Mouse (Mus musculus): Measurements from ENCODE around the gene Map3k1. TPM values are rescaled to one million over a fixed set of nuclear protein-coding genes. Genes with fewer than 3 reads are reported as not detected.

Gene Map3k1
- polyA plus RNA-seq, 1 experiment from 2014 or later, result 11.1 TPM

DNA sequence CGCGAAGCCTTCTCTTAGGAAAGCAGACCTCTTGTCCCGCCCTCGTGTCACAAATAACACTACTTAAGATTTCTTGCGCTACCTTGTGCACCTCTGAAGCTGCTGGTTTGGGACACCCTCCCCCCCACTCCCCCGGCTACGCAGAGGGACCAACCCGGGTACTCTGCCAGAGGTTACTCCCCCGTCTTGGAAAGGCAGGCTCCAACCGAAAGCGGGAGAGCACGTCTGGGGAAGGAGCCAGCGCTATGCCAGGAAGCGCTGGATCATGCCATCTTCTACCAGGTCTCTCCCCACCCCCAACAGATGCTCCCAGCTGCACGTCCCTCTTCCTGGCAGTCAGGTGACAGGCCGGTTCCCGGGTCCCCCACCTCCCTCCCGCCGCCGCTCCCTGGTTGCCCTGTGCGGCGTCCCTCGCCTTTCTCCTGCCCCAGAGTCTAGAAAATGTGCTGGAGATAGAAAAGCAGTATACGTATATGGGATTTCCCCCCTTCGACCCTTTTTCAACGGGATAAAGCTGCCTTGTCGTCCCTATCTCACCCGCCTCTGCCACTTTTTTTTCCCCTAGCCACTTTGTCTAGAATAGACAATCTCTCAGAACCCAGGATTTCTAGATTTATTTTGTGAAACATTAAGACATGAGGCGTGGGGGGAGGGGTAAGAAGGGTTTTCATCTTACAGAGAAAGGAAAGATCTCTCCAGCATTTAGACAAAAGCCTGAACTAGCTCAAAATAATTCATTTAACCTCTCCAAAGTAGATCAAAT is 854 bp upstream of the Map3k1 start:
- Histone ChIP-seq H3K4me2 (peak overlapping the region; percentile 89), H3K4me1 (peaks cover 32% of the 10 kb centered on the region), H3K9ac (peak overlapping the region; percentile 88), H3K9me3 (replicated peaks) (no peaks in the 10 kb centered on the region), H3K36me3 (ENCODE audit: poor library complexity, severe bottlenecking) (no peaks in the 10 kb centered on the region), H3K4me3 (peak overlapping the region; percentile 83), H3K27ac (peak overlapping the region; percentile 97), H3K27me3 (peaks cover 8% of the 10 kb centered on the region; the same call in 1 of the 2 replicates)
- peak; percentile 57 for ATAC-seq
- 1% methylated on average over 29 of the region's 29 CpGs for WGBS

DNA sequence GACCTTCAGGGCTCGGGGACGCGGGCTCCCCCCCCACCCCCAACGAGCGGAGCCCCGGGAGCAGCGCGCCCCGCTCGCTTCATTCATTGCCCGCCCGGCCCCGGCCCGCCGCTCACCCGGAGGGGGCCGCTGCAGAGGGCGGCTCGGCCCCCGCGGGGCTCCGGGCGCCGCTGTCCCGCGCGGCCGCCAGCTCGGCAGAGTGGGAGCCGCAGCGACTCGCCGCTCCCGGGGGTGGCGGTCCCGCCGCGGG is 481 bp downstream of the Map3k1 start:
- no peaks in the 10 kb centered on the region for H3K9me3 ChIP-seq (replicated peaks)
- peak overlapping the region; percentile 83 for H3K4me3 ChIP-seq
- peaks cover 8% of the 10 kb centered on the region; the same call in 1 of the 2 replicates for H3K27me3 ChIP-seq
- peak overlapping the region; percentile 97 for H3K27ac ChIP-seq
- H3K4me1 ChIP-seq, result peaks cover 36% of the 10 kb centered on the region
- ATAC-seq, result peak; percentile 78
- peak overlapping the region; percentile 89 for H3K4me2 ChIP-seq
- WGBS, result 0% methylated on average over 32 of the region's 38 CpGs
- no peaks in the 10 kb centered on the region for H3K36me3 ChIP-seq (ENCODE audit: poor library complexity, severe bottlenecking)
- peak overlapping the region; percentile 88 for H3K9ac ChIP-seq

DNA sequence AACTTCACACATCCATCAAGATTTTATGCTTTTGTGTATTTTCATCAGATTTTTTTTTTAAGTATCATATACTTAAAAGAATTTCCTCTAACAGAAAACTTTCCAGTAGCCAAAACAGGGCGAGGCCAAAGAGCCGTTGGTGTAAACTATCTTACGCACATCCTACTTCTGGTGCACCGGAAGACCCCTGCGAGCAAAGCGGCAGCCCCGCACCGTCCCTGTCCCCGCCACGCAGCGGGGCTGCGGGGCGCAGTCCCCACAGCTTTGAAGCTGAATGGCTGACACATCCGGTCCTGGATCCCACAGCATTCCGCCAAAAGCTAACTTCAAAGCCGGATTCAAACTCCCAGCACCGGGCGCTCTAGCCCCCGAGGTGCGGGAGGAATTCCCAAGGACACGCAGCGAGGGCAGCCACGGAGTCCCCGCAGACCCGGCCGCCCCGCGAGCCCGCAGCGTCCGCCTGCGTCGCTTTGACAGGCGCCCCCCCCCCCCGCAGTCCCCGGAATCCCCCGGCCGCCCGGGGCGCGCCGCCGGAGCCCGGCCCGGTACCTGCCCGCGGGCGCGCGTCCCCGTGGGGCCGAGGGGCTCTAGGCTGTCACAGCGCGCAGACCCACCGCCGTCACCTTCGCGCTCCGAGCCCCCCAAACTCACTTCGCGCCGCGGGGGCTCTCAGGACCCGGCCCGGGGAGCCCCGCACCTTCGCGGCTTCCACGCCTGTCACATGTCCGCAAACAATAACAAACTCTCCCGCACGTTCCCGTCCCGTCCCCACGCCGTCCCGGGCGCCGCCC is 1.0 kb downstream of the Map3k1 start:
- H3K9me3 ChIP-seq (replicated peaks), result no peaks in the 10 kb centered on the region
- H3K36me3 ChIP-seq (ENCODE audit: poor library complexity, severe bottlenecking), result no peaks in the 10 kb centered on the region
- H3K4me3 ChIP-seq, result peak overlapping the region; percentile 83
- H3K27me3 ChIP-seq, result peaks cover 8% of the 10 kb centered on the region; the same call in 1 of the 2 replicates
- ATAC-seq, result peak; percentile 50
- H3K4me1 ChIP-seq, result peaks cover 36% of the 10 kb centered on the region
- H3K9ac ChIP-seq, result peak overlapping the region; percentile 88
- 1% methylated on average over 56 of the region's 79 CpGs for WGBS
- peak overlapping the region; percentile 89 for H3K4me2 ChIP-seq
- H3K27ac ChIP-seq, result peak overlapping the region; percentile 97

DNA sequence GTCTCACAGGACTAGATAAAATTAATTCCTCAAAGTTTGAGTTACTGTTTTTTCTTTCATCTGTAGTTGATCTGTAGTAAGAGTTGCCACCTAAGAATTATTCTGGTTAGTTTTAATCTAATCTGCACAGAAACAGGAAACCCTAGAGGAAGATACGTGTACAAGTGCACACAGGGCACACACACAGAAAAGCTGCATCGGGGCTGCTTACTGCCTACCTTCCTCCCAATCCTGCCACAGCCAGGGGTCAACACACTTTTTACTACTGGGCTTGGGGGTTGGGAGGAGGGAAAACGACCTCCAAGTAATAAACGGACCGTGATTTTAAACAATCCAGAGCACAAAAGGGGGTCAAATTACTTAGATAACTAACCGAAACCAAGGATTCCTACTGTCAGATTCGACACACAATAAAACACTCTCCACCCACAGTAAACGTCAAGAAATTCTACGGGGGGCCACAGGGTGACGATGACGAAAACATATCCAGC is 1.6 kb downstream of the Map3k1 start:
- H3K27ac ChIP-seq, result no peak overlapping the region; the same call in 1 of the 2 replicates
- no peaks in the 10 kb centered on the region for H3K36me3 ChIP-seq (ENCODE audit: poor library complexity, severe bottlenecking)
- under 1% methylated on average over 11 of the region's 11 CpGs for WGBS
- no peaks in the 10 kb centered on the region for H3K9me3 ChIP-seq (replicated peaks)
- ATAC-seq, result no peak
- H3K9ac ChIP-seq, result peak overlapping the region; percentile 88
- H3K4me1 ChIP-seq, result peaks cover 36% of the 10 kb centered on the region
- peak overlapping the region; percentile 89 for H3K4me2 ChIP-seq
- peaks cover 8% of the 10 kb centered on the region; the same call in 1 of the 2 replicates for H3K27me3 ChIP-seq
- H3K4me3 ChIP-seq, result peak overlapping the region; percentile 83

DNA sequence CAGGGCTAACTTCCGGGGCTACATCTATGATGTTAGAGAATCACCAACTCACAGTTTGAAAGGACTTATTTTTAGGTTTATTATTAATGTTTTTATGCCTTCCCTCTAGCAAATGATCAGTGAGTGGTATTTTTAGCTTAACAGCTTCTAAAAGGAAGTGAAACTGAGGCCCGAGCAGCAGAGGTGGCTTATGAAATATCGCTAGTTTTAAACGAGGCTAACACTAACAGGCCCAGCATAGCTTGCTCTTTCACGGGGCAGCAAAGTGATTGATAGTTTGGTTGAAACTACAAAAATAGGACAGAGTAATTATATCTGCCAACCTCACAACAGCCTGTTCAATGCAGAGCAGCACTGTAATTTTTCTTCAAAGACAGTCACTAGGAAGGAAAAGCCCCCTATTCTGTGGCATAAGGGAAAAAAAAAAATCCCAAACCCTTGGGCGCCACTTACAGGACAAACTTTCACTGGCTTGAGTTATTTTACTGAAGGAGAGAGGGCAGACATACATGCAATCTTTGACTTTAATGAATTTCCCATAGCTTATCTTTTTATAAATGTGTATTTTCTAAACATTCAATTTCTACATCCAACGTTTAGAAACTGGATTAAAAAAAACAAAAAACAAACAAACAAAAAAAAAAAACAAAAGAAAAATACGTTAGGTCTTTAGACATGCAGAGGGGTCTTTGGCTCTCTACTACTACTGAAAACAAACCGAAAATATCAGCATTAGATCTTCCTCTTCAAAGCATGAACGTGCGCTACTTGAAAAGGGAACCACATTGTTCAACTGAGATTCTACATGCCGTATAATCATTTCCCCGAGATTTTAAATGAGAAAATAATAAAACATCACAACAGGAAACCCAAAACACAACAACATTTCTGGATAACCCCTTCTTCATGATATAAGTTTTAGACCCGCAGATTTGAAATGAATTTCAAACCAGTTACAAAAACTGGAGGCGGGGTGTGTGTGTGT is 2.8 kb downstream of the Map3k1 start:
- H3K9ac ChIP-seq, result no peak overlapping the region
- peak overlapping the region; percentile 89 for H3K4me2 ChIP-seq
- no peak overlapping the region for H3K4me3 ChIP-seq
- H3K27ac ChIP-seq, result no peak overlapping the region
- peaks cover 4% of the 10 kb centered on the region; the same call in 1 of the 2 replicates for H3K27me3 ChIP-seq
- no peaks in the 10 kb centered on the region for H3K9me3 ChIP-seq (replicated peaks)
- ATAC-seq, result no peak
- H3K4me1 ChIP-seq, result peaks cover 40% of the 10 kb centered on the region
- WGBS, result 61% methylated on average over 15 of the region's 15 CpGs
- no peaks in the 10 kb centered on the region for H3K36me3 ChIP-seq (ENCODE audit: poor library complexity, severe bottlenecking)

DNA sequence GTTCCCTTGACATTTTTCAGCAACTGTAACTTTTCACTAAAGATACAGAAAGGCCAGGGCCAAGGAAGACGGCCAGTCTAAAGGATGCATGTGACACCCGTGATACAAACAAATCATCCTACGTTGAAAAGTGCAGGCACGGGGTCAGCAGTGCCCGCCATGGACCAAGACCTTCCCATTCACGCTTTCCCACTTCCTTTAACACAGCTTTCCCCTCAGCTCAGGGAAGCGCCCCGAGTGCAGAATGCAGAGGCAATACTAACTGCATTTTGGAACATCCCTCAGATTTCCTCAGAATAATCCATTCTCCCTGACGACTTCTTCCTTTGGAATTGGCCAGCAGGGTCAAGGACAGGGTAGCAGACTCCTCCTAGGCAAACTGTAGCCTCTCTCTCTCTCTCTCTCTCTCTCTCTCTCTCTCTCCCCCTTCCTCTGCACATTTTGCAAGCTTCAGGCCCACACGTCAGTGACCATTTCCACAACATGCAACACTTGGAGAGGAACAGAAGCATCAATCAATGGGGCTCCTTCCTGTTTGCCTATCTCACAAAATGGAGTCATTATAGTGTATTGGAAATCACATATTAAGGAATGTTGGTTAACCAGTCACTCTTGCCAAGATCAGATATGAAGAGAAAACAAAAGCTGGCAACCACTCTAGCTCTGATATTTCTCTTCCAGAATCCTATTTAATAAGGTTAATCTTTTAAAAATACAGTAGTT is 3.7 kb downstream of the Map3k1 start:
- ATAC-seq, result no peak
- Histone ChIP-seq H3K4me2 (peak overlapping the region; percentile 21), H3K9me3 (replicated peaks) (no peaks in the 10 kb centered on the region), H3K27me3 (no peaks in the 10 kb centered on the region), H3K4me3 (no peak overlapping the region), H3K4me1 (peaks cover 49% of the 10 kb centered on the region), H3K36me3 (ENCODE audit: poor library complexity, severe bottlenecking) (no peaks in the 10 kb centered on the region), H3K9ac (0 out of 2 replicates have a peak overlapping the region, but pooled peaks have one; percentile 26), H3K27ac (no peak overlapping the region)
- 78% methylated on average over 10 of the region's 10 CpGs for WGBS

DNA sequence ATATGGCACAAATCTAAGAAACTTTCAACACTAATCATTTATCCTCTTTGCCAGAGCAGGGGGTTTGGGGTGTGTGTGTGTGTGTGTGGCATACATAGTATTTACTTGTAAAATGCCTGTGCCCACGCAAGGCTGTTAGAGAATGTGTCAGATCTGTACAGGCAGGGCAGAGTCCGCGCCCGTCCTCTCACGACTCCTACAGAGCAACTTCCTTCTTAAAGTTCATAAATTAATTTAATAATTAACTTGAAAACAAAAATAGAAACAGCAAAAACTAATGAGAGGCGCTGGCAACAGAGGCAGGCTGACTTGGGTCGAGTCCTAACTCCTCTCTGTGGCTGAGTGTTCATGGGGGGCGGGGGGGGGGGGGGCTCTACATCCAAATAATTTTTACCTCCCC is 4.6 kb downstream of the Map3k1 start:
- H3K36me3 ChIP-seq (ENCODE audit: poor library complexity, severe bottlenecking), result no peaks in the 10 kb centered on the region
- H3K4me2 ChIP-seq, result no peak overlapping the region
- WGBS, result 78% methylated on average over 8 of the region's 8 CpGs
- no peak for ATAC-seq
- no peaks in the 10 kb centered on the region for H3K9me3 ChIP-seq (replicated peaks)
- no peak overlapping the region for H3K9ac ChIP-seq
- peaks cover 45% of the 10 kb centered on the region for H3K4me1 ChIP-seq
- no peak overlapping the region for H3K4me3 ChIP-seq
- no peak overlapping the region for H3K27ac ChIP-seq
- no peaks in the 10 kb centered on the region for H3K27me3 ChIP-seq

DNA sequence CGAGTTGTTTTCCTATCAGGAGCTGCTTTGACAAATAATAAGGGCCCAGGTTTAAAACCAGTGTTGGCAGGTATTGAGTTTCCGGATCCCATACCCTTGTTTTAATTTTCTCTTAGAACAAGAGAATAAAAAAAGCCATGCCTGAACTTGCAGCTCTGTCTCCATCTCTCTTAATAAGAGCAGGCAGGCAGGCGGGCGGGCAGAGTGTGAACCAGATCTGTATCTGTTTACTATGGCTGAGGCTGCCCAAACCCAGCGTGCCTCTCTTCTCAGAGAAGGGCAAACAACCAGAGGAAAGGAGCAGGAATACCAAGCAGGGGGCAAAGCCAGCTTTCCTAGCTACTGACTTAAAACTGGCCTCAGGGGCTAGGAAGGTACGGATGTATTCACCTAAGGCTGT is 5.3 kb downstream of the Map3k1 start:
- Histone ChIP-seq H3K27me3 (no peaks in the 10 kb centered on the region), H3K27ac (no peak overlapping the region), H3K9me3 (replicated peaks) (no peaks in the 10 kb centered on the region), H3K4me2 (no peak overlapping the region), H3K36me3 (ENCODE audit: poor library complexity, severe bottlenecking) (no peaks in the 10 kb centered on the region), H3K4me3 (no peak overlapping the region), H3K4me1 (peaks cover 44% of the 10 kb centered on the region), H3K9ac (no peak overlapping the region)
- 86% methylated on average over 6 of the region's 6 CpGs for WGBS
- no peak for ATAC-seq

DNA sequence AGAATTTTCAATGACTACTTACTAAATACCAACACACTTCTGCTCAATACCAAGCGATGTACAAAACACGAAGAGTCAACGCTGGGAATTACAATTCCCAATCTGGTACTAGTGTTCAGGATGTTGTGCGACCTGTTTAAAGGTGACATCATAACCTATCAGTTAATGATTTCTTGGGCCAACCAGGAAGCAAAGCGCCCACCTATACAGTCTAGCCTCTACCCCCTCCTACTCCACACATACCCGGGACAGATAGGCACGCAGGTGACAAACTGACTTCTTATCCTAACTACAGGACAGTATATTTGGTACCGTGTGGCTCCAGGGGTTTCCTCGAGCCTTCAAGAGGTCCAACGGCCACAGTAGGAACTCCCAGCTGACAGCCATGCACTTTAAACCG is 5.9 kb downstream of the Map3k1 start:
- WGBS, result 90% methylated on average over 11 of the region's 11 CpGs
- H3K9ac ChIP-seq, result no peak overlapping the region
- no peak overlapping the region for H3K4me2 ChIP-seq
- peaks cover 50% of the 10 kb centered on the region for H3K4me1 ChIP-seq
- no peaks in the 10 kb centered on the region for H3K9me3 ChIP-seq (replicated peaks)
- no peak for ATAC-seq
- no peak overlapping the region for H3K4me3 ChIP-seq
- no peaks in the 10 kb centered on the region for H3K36me3 ChIP-seq (ENCODE audit: poor library complexity, severe bottlenecking)
- H3K27ac ChIP-seq, result no peak overlapping the region
- no peaks in the 10 kb centered on the region for H3K27me3 ChIP-seq

DNA sequence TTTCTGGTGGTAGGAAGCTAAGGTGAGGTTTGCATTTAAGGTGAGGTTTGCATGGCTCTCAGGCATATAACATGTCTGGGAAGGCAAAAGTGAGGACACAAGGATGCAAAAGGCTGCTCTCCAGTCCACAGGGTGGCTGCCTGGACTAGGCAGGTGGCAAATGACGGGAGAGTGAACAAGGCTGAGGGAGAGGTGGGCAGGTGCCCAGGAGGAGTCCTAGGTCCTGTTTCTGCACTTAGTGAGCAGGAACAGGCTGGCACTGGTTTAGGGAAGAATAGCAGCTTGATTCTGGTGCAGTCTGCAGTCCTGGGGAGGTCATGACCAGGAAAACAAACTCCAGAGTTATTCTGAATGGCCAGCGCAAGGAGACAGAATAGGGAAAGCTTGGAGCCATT is 6.5 kb downstream of the Map3k1 start:
- H3K27ac ChIP-seq, result no peak overlapping the region
- H3K4me1 ChIP-seq, result peaks cover 55% of the 10 kb centered on the region
- H3K4me2 ChIP-seq, result no peak overlapping the region
- no peaks in the 10 kb centered on the region for H3K36me3 ChIP-seq (ENCODE audit: poor library complexity, severe bottlenecking)
- 68% methylated on average over 2 of the region's 2 CpGs for WGBS
- H3K9me3 ChIP-seq (replicated peaks), result no peaks in the 10 kb centered on the region
- no peaks in the 10 kb centered on the region for H3K27me3 ChIP-seq
- H3K4me3 ChIP-seq, result no peak overlapping the region
- ATAC-seq, result no peak
- H3K9ac ChIP-seq, result no peak overlapping the region

DNA sequence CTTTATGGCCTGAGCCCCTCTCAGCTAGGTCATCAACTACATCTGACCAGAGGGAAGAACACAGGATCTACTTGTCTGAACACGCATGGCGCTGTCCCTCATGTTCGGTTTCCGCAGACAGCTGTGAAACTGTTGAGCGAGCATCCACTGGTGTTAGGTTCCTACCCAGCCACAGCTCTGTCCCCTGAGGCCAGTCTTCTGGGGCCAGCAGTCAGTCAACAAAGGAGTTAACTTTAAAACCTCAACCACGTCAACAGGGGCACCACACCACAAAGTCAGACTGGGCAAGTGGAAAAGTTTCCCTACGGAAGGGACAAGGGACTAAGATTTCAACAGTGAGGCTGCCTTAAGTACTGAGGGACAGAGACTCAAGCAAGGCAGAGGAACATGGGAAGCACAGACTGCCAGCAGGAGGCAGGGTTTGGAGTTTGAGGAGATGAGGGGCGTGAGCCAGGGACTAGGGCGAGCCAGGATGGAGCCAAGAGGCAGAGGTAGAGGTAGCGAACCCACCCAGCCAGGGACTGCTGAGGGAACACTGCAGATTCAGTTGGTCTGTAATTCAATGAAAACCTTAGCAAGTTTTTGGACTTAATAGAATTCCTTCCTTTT is 7.0 kb downstream of the Map3k1 start:
- peaks cover 55% of the 10 kb centered on the region for H3K4me1 ChIP-seq
- no peak overlapping the region for H3K4me2 ChIP-seq
- no peak overlapping the region for H3K27ac ChIP-seq
- ATAC-seq, result no peak
- H3K4me3 ChIP-seq, result no peak overlapping the region
- no peaks in the 10 kb centered on the region for H3K27me3 ChIP-seq
- H3K9ac ChIP-seq, result no peak overlapping the region
- H3K9me3 ChIP-seq (replicated peaks), result no peaks in the 10 kb centered on the region
- WGBS, result 79% methylated on average over 10 of the region's 10 CpGs
- H3K36me3 ChIP-seq (ENCODE audit: poor library complexity, severe bottlenecking), result no peaks in the 10 kb centered on the region

All from forebrain, embryonic 13.5 days (tissue).